Mouse (Mus musculus) stomach, embryonic 16.5 days (tissue): ENCODE data around the gene Kansl1. TPM values are rescaled to one million over a fixed set of nuclear protein-coding genes. Genes with fewer than 3 reads are reported as not detected.

Source experiments
- ATAC-seq: fragments of 200-750 bp; cut with Nextera tagmentation; 2 replicates; pipeline ENCODE4 v1.8.0; 2017; ENCODE audit warnings: moderate number of reproducible peaks, moderate TSS enrichment; ENCODE audit not compliant: insufficient read depth, low FRiP score
- H3K27ac ChIP-seq: fragments of 300-500 bp; sonication (generic); 2 replicates; pipeline ENCODE4 v1.5.1; 2014; ENCODE audit warnings: low read length
- H3K27me3 ChIP-seq: fragments of 300-500 bp; sonication (generic); 2 replicates; pipeline ENCODE4 v1.6.1; 2014; ENCODE audit warnings: low read length, control low read depth, mixed read lengths; ENCODE audit not compliant: control insufficient read depth, insufficient read depth
- H3K36me3 ChIP-seq: fragments of 300-500 bp; sonication (generic); 2 replicates; pipeline ENCODE4 v1.6.1; 2014; ENCODE audit warnings: low read length; ENCODE audit not compliant: control insufficient read depth, insufficient read depth
- H3K4me1 ChIP-seq: fragments of 300-500 bp; sonication (generic); 2 replicates; pipeline ENCODE4 v1.6.1; 2014; ENCODE audit warnings: low read length, control low read depth, mixed read lengths; ENCODE audit not compliant: control insufficient read depth, insufficient read depth
- H3K4me2 ChIP-seq: fragments of 300-500 bp; sonication (generic); 2 replicates; pipeline ENCODE4 v1.6.1; 2014; ENCODE audit warnings: low read depth, low read length, mixed read lengths
- H3K4me3 ChIP-seq: fragments of 300-500 bp; sonication (generic); replicated peaks from 2 replicates; pipeline ENCODE4 v1.5.1; 2014; ENCODE audit warnings: mild to moderate bottlenecking, low read length
- H3K9ac ChIP-seq: fragments of 300-500 bp; sonication (generic); 2 replicates; pipeline ENCODE4 v1.6.1; 2014; ENCODE audit warnings: low read length
- H3K9me3 ChIP-seq: fragments of 300-500 bp; sonication (generic); replicated peaks from 2 replicates; pipeline ENCODE4 v1.6.1; 2016; ENCODE audit warnings: low read length, control low read depth; ENCODE audit not compliant: control insufficient read depth
- WGBS: fragments of 180-500 bp; shearing (Covaris S2); extraction: QIAGEN DNeasy Blood & Tissue Kit; methylation state at CpG from one replicate; pipeline ENCODE4 v1.1.7; 2014; 5-methylcytosine and 5-hydroxymethylcytosine counted together
- polyA plus RNA-seq: library from polyadenylated mRNA; unstranded; fragments of >200 nt; fragmentation: Nextera tagmentation; extraction: Ambion mirVana; gene quantifications from 2 replicates; pipeline ENCODE4 v1.2.1, GENCODE M21; 2015

Kansl1 gene
- polyA plus RNA-seq, 1 experiment from 2014 or later = 18.9 TPM

GRCm38 (mm10) chr11:104363823-104364600 lies 104.6 kb downstream of the Kansl1 start:
- Histone ChIP-seq H3K36me3 (no peaks in the 10 kb centered on the region), H3K27ac (no peak overlapping the region), H3K4me3 (no peak overlapping the region), H3K27me3 (no peaks in the 10 kb centered on the region), H3K4me1 (peaks cover 2% of the 10 kb centered on the region; the same call in 1 of the 2 replicates), H3K9ac (no peak overlapping the region), H3K4me2 (no peak overlapping the region), H3K9me3 (no peaks in the 10 kb centered on the region)
- 91% methylated on average over 2 of the region's 2 CpGs for WGBS
- ATAC-seq = no peak

GRCm38 (mm10) chr11:104362704-104363103 lies 106.0 kb downstream of the Kansl1 start:
- 92% methylated on average over 1 of the region's 1 CpGs for WGBS
- H3K36me3 ChIP-seq = no peaks in the 10 kb centered on the region
- no peak overlapping the region for H3K9ac ChIP-seq
- H3K4me3 ChIP-seq = no peak overlapping the region
- no peak for ATAC-seq
- H3K27ac ChIP-seq = no peak overlapping the region
- H3K27me3 ChIP-seq = no peaks in the 10 kb centered on the region
- no peak overlapping the region for H3K4me2 ChIP-seq
- H3K9me3 ChIP-seq = no peaks in the 10 kb centered on the region
- H3K4me1 ChIP-seq = peaks cover 2% of the 10 kb centered on the region; the same call in 1 of the 2 replicates

DNA sequence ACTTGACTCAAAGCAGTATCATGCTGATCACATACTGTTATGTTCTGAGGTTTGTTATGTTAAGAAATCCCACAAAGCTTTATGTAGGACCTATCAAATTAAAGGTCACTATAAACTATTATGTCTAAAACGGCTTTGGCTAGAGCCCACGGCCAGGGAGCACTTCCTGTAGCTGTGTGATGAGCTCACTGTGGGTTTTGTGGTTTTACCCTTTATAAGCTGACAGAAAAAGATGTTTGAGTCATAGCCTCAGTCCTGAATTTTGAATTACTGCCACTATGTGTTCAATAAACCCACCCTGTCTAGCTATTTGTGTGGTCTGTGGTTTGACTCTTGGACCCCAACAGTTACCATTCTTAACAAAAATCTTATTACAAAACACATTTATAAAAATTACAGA lies 106.9 kb downstream of the Kansl1 start:
- peaks cover 2% of the 10 kb centered on the region; the same call in 1 of the 2 replicates for H3K4me1 ChIP-seq

GRCm38 (mm10) chr11:104346931-104347330 lies 121.7 kb downstream of the Kansl1 start:
- peaks cover 24% of the 10 kb centered on the region for H3K36me3 ChIP-seq
- H3K4me3 ChIP-seq = no peak overlapping the region
- H3K27ac ChIP-seq = no peak overlapping the region
- WGBS = 67% methylated on average over 3 of the region's 3 CpGs
- H3K9ac ChIP-seq = no peak overlapping the region
- ATAC-seq = no peak
- no peak overlapping the region for H3K4me2 ChIP-seq
- no peaks in the 10 kb centered on the region for H3K4me1 ChIP-seq
- no peaks in the 10 kb centered on the region for H3K27me3 ChIP-seq
- H3K9me3 ChIP-seq = no peaks in the 10 kb centered on the region

More for the DNA sequence above, 106.9 kb downstream of the Kansl1 start:
- H3K9ac ChIP-seq = no peak overlapping the region
- H3K4me2 ChIP-seq = no peak overlapping the region
- H3K4me3 ChIP-seq = no peak overlapping the region
- 23% methylated on average over 2 of the region's 2 CpGs for WGBS
- H3K27me3 ChIP-seq = no peaks in the 10 kb centered on the region
- H3K27ac ChIP-seq = no peak overlapping the region
- H3K9me3 ChIP-seq = no peaks in the 10 kb centered on the region
- 0 out of 2 replicates have a peak, but pooled peaks cover under 1% of the 10 kb centered on the region for H3K36me3 ChIP-seq
- ATAC-seq = no peak

DNA sequence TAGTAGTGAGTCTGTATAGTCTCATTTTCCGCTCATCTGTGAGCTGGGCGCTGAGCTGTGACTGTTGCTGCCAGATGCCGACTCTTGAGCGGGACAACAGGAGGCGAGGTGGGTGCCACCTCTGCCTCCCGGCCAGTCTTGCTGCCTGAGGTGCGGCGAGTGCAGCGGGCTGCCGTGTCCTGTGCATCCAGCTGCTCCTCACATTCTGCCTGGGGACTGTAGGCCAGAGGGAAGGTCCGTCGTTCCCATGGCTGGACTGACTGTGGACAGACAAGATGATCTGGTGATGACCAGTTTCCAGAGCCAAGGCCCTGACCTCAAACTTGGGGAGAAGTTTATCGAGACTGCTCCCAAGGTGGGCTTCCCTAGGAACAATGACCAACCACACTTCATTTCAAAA lies 133.7 kb downstream of the Kansl1 start:
- H3K27ac ChIP-seq = no peak overlapping the region
- no peaks in the 10 kb centered on the region for H3K27me3 ChIP-seq
- WGBS = 86% methylated on average over 13 of the region's 13 CpGs
- peaks cover 26% of the 10 kb centered on the region for H3K36me3 ChIP-seq
- no peaks in the 10 kb centered on the region for H3K4me1 ChIP-seq
- no peak overlapping the region for H3K4me2 ChIP-seq
- ATAC-seq = no peak
- no peaks in the 10 kb centered on the region for H3K9me3 ChIP-seq
- H3K4me3 ChIP-seq = no peak overlapping the region
- H3K9ac ChIP-seq = no peak overlapping the region

- no peak for ATAC-seq
- WGBS = 76% methylated on average over 5 of the region's 5 CpGs
- no peak overlapping the region for H3K4me2 ChIP-seq
- no peak overlapping the region for H3K9ac ChIP-seq
- no peak overlapping the region for H3K27ac ChIP-seq
- H3K27me3 ChIP-seq = no peaks in the 10 kb centered on the region
- peaks cover 24% of the 10 kb centered on the region for H3K36me3 ChIP-seq
- no peaks in the 10 kb centered on the region for H3K9me3 ChIP-seq
- no peaks in the 10 kb centered on the region for H3K4me1 ChIP-seq
- no peak overlapping the region for H3K4me3 ChIP-seq
These were observed 134.5 kb downstream of the Kansl1 start for GRCm38 (mm10) chr11:104334115-104334514.

DNA sequence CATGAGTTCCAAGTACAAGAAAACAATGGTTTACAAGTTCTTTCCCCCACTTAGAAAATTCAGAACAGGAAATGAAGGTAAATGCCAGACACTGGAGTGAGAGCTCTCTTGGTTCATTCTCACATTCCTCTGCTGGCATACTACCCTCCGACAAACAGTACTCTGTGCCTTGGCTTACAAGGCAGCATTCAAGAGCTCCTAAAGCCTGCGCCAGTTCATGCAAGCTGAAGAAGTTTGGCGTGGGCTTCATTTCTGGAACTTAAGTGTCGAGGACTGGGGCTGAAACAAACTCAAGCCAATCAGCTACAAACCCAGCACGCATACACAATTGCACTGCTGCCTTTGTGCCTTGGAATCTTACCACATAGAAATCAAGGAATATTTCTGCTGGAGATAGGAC lies 136.6 kb downstream of the Kansl1 start:
- H3K36me3 ChIP-seq = peaks cover 24% of the 10 kb centered on the region

DNA sequence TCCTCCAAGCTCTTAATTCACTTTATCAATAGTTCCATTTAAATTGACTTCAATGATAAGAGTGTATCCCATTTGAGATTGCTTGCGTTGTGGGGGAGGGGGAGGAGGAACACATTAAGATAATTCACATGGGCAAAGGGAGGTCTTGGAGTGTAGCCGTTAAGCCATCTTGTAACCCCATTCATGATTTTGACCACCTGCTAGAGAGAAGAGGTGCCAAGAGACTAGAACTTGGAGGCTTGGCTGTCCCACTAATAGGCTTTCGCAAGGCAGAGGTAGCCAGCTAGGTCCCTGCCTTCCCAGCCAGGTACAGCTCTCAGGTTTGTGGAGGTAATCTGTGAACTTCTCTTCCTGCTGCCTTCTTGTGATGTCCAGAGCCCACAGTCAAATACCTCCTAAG lies 137.5 kb downstream of the Kansl1 start:
- Histone ChIP-seq H3K9me3 (no peaks in the 10 kb centered on the region), H3K4me2 (no peak overlapping the region), H3K9ac (no peak overlapping the region), H3K4me3 (no peak overlapping the region), H3K27me3 (no peaks in the 10 kb centered on the region), H3K27ac (no peak overlapping the region), H3K36me3 (peaks cover 24% of the 10 kb centered on the region), H3K4me1 (no peaks in the 10 kb centered on the region)
- 82% methylated on average over 3 of the region's 3 CpGs for WGBS
- ATAC-seq = no peak

More for the DNA sequence above, 136.6 kb downstream of the Kansl1 start:
- no peak overlapping the region for H3K4me3 ChIP-seq
- H3K4me2 ChIP-seq = no peak overlapping the region
- H3K9ac ChIP-seq = no peak overlapping the region
- H3K4me1 ChIP-seq = no peaks in the 10 kb centered on the region
- no peak overlapping the region for H3K27ac ChIP-seq
- no peaks in the 10 kb centered on the region for H3K27me3 ChIP-seq
- 90% methylated on average over 5 of the region's 5 CpGs for WGBS
- no peak for ATAC-seq
- no peaks in the 10 kb centered on the region for H3K9me3 ChIP-seq

DNA sequence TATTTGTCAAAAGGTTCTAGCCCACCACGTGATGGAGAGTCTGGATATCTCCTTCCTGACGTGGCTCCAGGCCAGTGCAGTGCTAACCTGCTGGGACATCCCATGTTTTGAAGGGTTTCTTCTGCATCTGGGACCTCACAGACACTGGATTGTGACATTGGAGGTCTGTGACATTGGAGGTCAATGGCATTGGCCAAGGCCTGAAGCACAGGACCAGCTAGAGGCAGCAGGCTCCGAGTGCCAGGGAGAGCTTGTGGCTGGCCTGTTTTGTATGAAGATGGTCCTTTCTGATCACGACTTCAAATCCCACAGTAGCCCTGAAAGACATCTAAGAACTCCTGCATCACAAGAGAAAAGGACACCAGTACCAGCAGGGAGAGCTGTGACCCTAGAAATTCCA lies 138.5 kb downstream of the Kansl1 start:
- Histone ChIP-seq H3K9ac (no peak overlapping the region), H3K4me3 (no peak overlapping the region), H3K27me3 (no peaks in the 10 kb centered on the region), H3K4me1 (no peaks in the 10 kb centered on the region), H3K9me3 (no peaks in the 10 kb centered on the region), H3K4me2 (no peak overlapping the region), H3K36me3 (peaks cover 13% of the 10 kb centered on the region; the same call in 1 of the 2 replicates), H3K27ac (no peak overlapping the region)
- WGBS = 85% methylated on average over 4 of the region's 4 CpGs
- no peak for ATAC-seq
